Mouse (Mus musculus) testis, adult 2 months (tissue): ENCODE results near the gene Ccdc12.

Experiments
- CTCF ChIP-seq: fragments of 200-500 bp; IDR thresholded peaks from 2 replicates; pipeline ENCODE4 v1.5.1; 2012; ENCODE audit warnings: low read depth, mild to moderate bottlenecking, inconsistent platforms, low read length, moderate library complexity; ENCODE audit not compliant: control insufficient read depth, insufficient read depth, insufficient replicate concordance
- POLR2A ChIP-seq: fragments of 200-500 bp; IDR thresholded peaks from 2 replicates; pipeline ENCODE4 v1.6.1; 2012; ENCODE audit warnings: low read depth, mild to moderate bottlenecking, inconsistent platforms, low read length, moderate library complexity; ENCODE audit not compliant: control insufficient read depth

GRCm38 (mm10) chr9:110653655-110654461 is 2.4 kb upstream of the Ccdc12 start, which contains the start of gene Nbeal2:
- TF ChIP-seq CTCF (no peak), POLR2A (no peak)
